In genomic region chr13:32868843-32869242, GRCm38 (mm10) we compare ENCODE assay signal across 27 mouse cellular contexts. TPM values are rescaled to one million over a fixed set of nuclear protein-coding genes. Genes with fewer than 3 reads are reported as not detected.
DNase-seq lines count a peak whose midpoint lies in the region; ATAC-seq and TF ChIP-seq lines count a peak whose summit lies in the region.
"Had no signal": no experiment of that assay in that cellular context is flagged by ENCODE, and none has a peak within 500 bp of the region (broad histone marks: within the 10 kb centered on the region; RNA-seq: fewer than 3 reads in every experiment).

No protein-coding gene starts in this region.

- no peaks in the 10 kb centered on the region for H3K36me3 ChIP-seq in MEL (ENCODE audit: control insufficient read depth in 1 of 2, insufficient read depth in 2 of 2, low read length in 2 of 2)
- H3K36me3 ChIP-seq in hindbrain, embryonic 13.5 days: no peaks in the 10 kb centered on the region
- H3K36me3 ChIP-seq: embryonic facial prominence, embryonic 13.5 days; embryonic facial prominence, embryonic 15.5 days; forebrain, embryonic 10.5 days; forebrain, embryonic 12.5 days; G1E had no signal

- TF ChIP-seq RAD21 in MEL (IDR thresholded peaks at IDR 0.05; ENCODE audit: low read depth, low read length): no peak

- H3K27me3 ChIP-seq in MEL (ENCODE audit: control insufficient read depth in 1 of 2, insufficient read depth in 2 of 2, low read length in 2 of 2): no peaks in the 10 kb centered on the region; a peak in 1 of 4 replicates
- no peaks in the 10 kb centered on the region for H3K27me3 ChIP-seq in hindbrain, embryonic 13.5 days
- H3K27me3 ChIP-seq: CH12.LX; embryonic facial prominence, embryonic 13.5 days; embryonic facial prominence, embryonic 15.5 days; forebrain, embryonic 12.5 days had no signal

- peak; percentile 47 for ATAC-seq in granulocyte monocyte progenitor cell, adult 5-6 weeks (replicated peaks; ENCODE audit: poor library complexity, severe bottlenecking)
- peak; percentile 40 for ATAC-seq in megakaryocyte progenitor cell, adult 5-6 weeks (replicated peaks; ENCODE audit: poor library complexity)
- ATAC-seq in hindbrain, embryonic 13.5 days (ENCODE audit: low FRiP score): no peak
- ATAC-seq: CD4-positive, CD25-positive, alpha-beta regulatory T cell, adult 4 months; forebrain, embryonic 14.5 days; forebrain, embryonic 16.5 days had no signal

- no peaks in the 10 kb centered on the region for H3K79me2 ChIP-seq in MEL (ENCODE audit: control insufficient read depth, insufficient read depth, low read length, poor library complexity)

- no peak overlapping the region for H3K27ac ChIP-seq in MEL (ENCODE audit: control insufficient read depth, low read depth, low read length)
- no peak overlapping the region for H3K27ac ChIP-seq in hindbrain, embryonic 13.5 days
- H3K27ac ChIP-seq: embryonic facial prominence, embryonic 13.5 days; embryonic facial prominence, embryonic 15.5 days; forebrain, embryonic 10.5 days; forebrain, embryonic 12.5 days had no signal

- whole genome bisulfite sequencing in hindbrain, embryonic 13.5 days: 81% methylated on average over 5 of the region's 5 CpGs

- no peak for TF ChIP-seq POLR2A in MEL (IDR thresholded peaks at IDR 0.05; ENCODE audit: control insufficient read depth in 1 of 2, insufficient read depth in 1 of 2, low read depth in 1 of 2, low read length in 2 of 2, poor library complexity in 1 of 2)

- no peak overlapping the region for H3K9ac ChIP-seq in MEL (ENCODE audit: control insufficient read depth, low read depth, low read length, poor library complexity, severe bottlenecking)
- H3K9ac ChIP-seq in hindbrain, embryonic 13.5 days: no peak overlapping the region
- H3K9ac ChIP-seq: embryonic facial prominence, embryonic 13.5 days; embryonic facial prominence, embryonic 15.5 days; forebrain, embryonic 12.5 days had no signal

- H3K9me3 ChIP-seq in MEL (replicated peaks; ENCODE audit: insufficient read depth, low read length): no peaks in the 10 kb centered on the region
- no peaks in the 10 kb centered on the region for H3K9me3 ChIP-seq in hindbrain, embryonic 13.5 days
- H3K9me3 ChIP-seq: embryonic facial prominence, embryonic 13.5 days; embryonic facial prominence, embryonic 15.5 days; forebrain, embryonic 10.5 days; forebrain, embryonic 12.5 days; G1E had no signal

- H3K4me2 ChIP-seq in hindbrain, embryonic 13.5 days: no peak overlapping the region
- H3K4me2 ChIP-seq: embryonic facial prominence, embryonic 13.5 days; embryonic facial prominence, embryonic 15.5 days; forebrain, embryonic 12.5 days had no signal

- TF ChIP-seq CTCF in MEL (IDR thresholded peaks at IDR 0.05 in 2 of 3, conservative IDR thresholded peaks at IDR 0.05 in 1 of 3; ENCODE audit: control insufficient read depth in 1 of 3, insufficient read depth in 1 of 3, low read depth in 2 of 3, low read length in 3 of 3, poor library complexity in 1 of 3, severe bottlenecking in 1 of 3): no peak

- peak; percentile 60 for DNase-seq in MEL (ENCODE audit: low read depth, low spot score)
- DNase-seq in heart, adult 18-20 months: no peak
- no peak for DNase-seq in heart, adult 8-10 months (ENCODE audit: low spot score)
- DNase-seq: adrenal gland, adult 8-10 months; adrenal gland, postnatal 14 days; adrenal gland, postnatal 36 days; cerebellum, adult 11-12 months; cerebellum, adult 2 months; cerebellum, adult 9-10 months; cerebellum, postnatal 10 days; cerebellum, postnatal 25 days; embryo, embryonic 11 days had no signal

- no peak for TF ChIP-seq EP300 in MEL (IDR thresholded peaks at IDR 0.05; ENCODE audit: low read depth in 1 of 2, low read length in 2 of 2)

- no peak overlapping the region for H3K4me3 ChIP-seq in MEL (ENCODE audit: control insufficient read depth in 1 of 2, insufficient read depth in 1 of 2, low read depth in 2 of 2, low read length in 2 of 2)
- H3K4me3 ChIP-seq in hindbrain, embryonic 13.5 days: no peak overlapping the region
- H3K4me3 ChIP-seq: embryonic facial prominence, embryonic 13.5 days; embryonic facial prominence, embryonic 15.5 days; erythroblast, embryonic 14.5 days; forebrain, embryonic 10.5 days; forebrain, embryonic 12.5 days had no signal

- H3K4me1 ChIP-seq in MEL (ENCODE audit: control insufficient read depth in 1 of 2, insufficient read depth in 2 of 2, low read length in 2 of 2): no peaks in the 10 kb centered on the region; a peak in 1 of 4 replicates
- no peaks in the 10 kb centered on the region for H3K4me1 ChIP-seq in hindbrain, embryonic 13.5 days (replicated peaks)
- H3K4me1 ChIP-seq: embryonic facial prominence, embryonic 13.5 days; embryonic facial prominence, embryonic 15.5 days; forebrain, embryonic 10.5 days had no signal

TF ChIP-seq in MEL, 35 proteins besides CTCF, POLR2A, EP300 and RAD21:
- TF ChIP-seq RCOR1 (IDR thresholded peaks at IDR 0.05; ENCODE audit: low read depth, low read length) (no peak), UBTF (IDR thresholded peaks at IDR 0.05; ENCODE audit: borderline replicate concordance, insufficient read depth, low read depth, low read length) (no peak), ZC3H11A (IDR thresholded peaks at IDR 0.05; ENCODE audit: low read depth, low read length) (no peak), MYC (IDR thresholded peaks at IDR 0.05; ENCODE audit: low read depth, low read length) (no peak), ZNF384 (IDR thresholded peaks at IDR 0.05; ENCODE audit: low read depth, low read length) (no peak), USF1 (IDR thresholded peaks at IDR 0.05; ENCODE audit: low read depth, low read length) (no peak), MAFK (IDR thresholded peaks at IDR 0.05; ENCODE audit: borderline replicate concordance, low read depth, low read length) (no peak), GABPA (IDR thresholded peaks at IDR 0.05; ENCODE audit: low read depth, low read length) (no peak), ZMIZ1 (IDR thresholded peaks at IDR 0.05; ENCODE audit: low read depth, low read length) (no peak), HCFC1 (IDR thresholded peaks at IDR 0.05; ENCODE audit: low read depth, low read length) (no peak)

RNA-seq across cellular contexts. Expression of gene Serpinb1a, which starts 17.9 kb away (rescaled TPM):
- 2.7 and 3.6 TPM in 2 replicates for total RNA-seq in MEL (2012; rRNA removed)
- 1 to 10 TPM in 1 of 2 experiments, not detected in 1; 6.8 TPM for polyA plus RNA-seq in MEL (2012; ENCODE audit: insufficient read depth in 1 of 2, insufficient read length in 2 of 2, low read depth in 1 of 2, low replicate concordance in 2 of 2, missing spikeins in 1 of 2)
- total RNA-seq in granulocyte monocyte progenitor cell, adult 5-6 weeks (2014; fragmentation: Nextera tagmentation): 232 and 310 TPM in 2 replicates
- 511 and 544 TPM in 2 replicates for total RNA-seq in granulocyte monocyte progenitor cell, adult 5-6 weeks (2017)
- total RNA-seq in megakaryocyte progenitor cell, adult 5-6 weeks (2015): 432 and 510 TPM in 2 replicates
- 500 and 560 TPM in 2 replicates for total RNA-seq in megakaryocyte progenitor cell, adult 5-6 weeks (2017)
- 1 to 10 TPM; 2.9 to 4.7 TPM for total RNA-seq in heart, adult 18-20 months (2021)
- 1.2 and 1.4 TPM in 2 replicates for polyA plus RNA-seq in hindbrain, embryonic 13.5 days (2015; fragmentation: Nextera tagmentation; extraction: Ambion mirVana)
- 1 to 10 TPM; 3.6 to 7.7 (median 5.9) TPM for total RNA-seq in heart, adult 8-10 months (2022)
- polyA plus RNA-seq: erythroblast, embryonic 14.5 days; G1E had no signal

RNA-seq across cellular contexts. Expression of gene Serpinb1c, which starts 29.2 kb away (rescaled TPM):
- total RNA-seq in MEL (2012; rRNA removed): not detected in 2 replicates
- not detected for polyA plus RNA-seq in MEL (2012; ENCODE audit: insufficient read depth in 1 of 2, insufficient read length in 2 of 2, low read depth in 1 of 2, low replicate concordance in 2 of 2, missing spikeins in 1 of 2)
- total RNA-seq in granulocyte monocyte progenitor cell, adult 5-6 weeks (2014; fragmentation: Nextera tagmentation): not detected in 2 replicates
- total RNA-seq in granulocyte monocyte progenitor cell, adult 5-6 weeks (2017): not detected in 2 replicates
- total RNA-seq in megakaryocyte progenitor cell, adult 5-6 weeks (2015): not detected in 2 replicates
- not detected in 2 replicates for total RNA-seq in megakaryocyte progenitor cell, adult 5-6 weeks (2017)
- 1 to 10 TPM; 1.3 to 3.5 TPM for total RNA-seq in heart, adult 18-20 months (2021)
- not detected in 2 replicates for polyA plus RNA-seq in hindbrain, embryonic 13.5 days (2015; fragmentation: Nextera tagmentation; extraction: Ambion mirVana)
- total RNA-seq in heart, adult 8-10 months (2022): 1 to 10 TPM; 2.0 to 3.8 (median 2.4) TPM
- total RNA-seq: adrenal gland, adult 18-20 months; adrenal gland, adult 8-10 months; adrenal gland, postnatal 14 days; adrenal gland, postnatal 36 days; CH12.LX; G1E had no signal
- polyA plus RNA-seq: CD4-positive, CD25-positive, alpha-beta regulatory T cell, adult 4 months; embryonic facial prominence, embryonic 11.5 days; embryonic facial prominence, embryonic 13.5 days; embryonic facial prominence, embryonic 15.5 days; erythroblast, embryonic 14.5 days; forebrain, embryonic 10.5 days; forebrain, embryonic 12.5 days; forebrain, embryonic 14.5 days; forebrain, embryonic 16.5 days; G1E had no signal

Comparison
In these comparisons a context has a peak if more than half of its experiments do, and no peak if none do; other contexts are left out.
1. RNA of gene Serpinb1a, which starts 17.9 kb away (total RNA-seq): 432 to 560 TPM in megakaryocyte progenitor cell, adult 5-6 weeks and 232 to 544 TPM in granulocyte monocyte progenitor cell, adult 5-6 weeks; 3.6 to 7.7 TPM in heart, adult 8-10 months, 2.9 to 4.7 TPM in heart, adult 18-20 months and 2.7 to 3.6 TPM in MEL; every median in the first group is over 10 times any median in the second.